Mouse (Mus musculus): ENCODE data around the gene Olfr154.
"Not testable (repeated sequence)": the region's sequence is repeated elsewhere in the genome, so short reads cannot be mapped to it uniquely, and the experiment has no call there.

Olfr154 gene

GRCm38 (mm10) chr2:85664355-85664754, at the start of gene Olfr154:
Gene Olfr154 (minus strand): TSS chr2:85664455.
- not testable (repeated sequence) for DNase-seq (ENCODE audit: low read depth)

GRCm38 (mm10) chr2:85711159-85711558, 46.9 kb upstream of the Olfr154 start:
- no peak for DNase-seq (ENCODE audit: low read depth)

GRCm38 (mm10) chr2:85710680-85711079, 46.4 kb upstream of the Olfr154 start:
- DNase-seq (ENCODE audit: low read depth): not testable (repeated sequence)

GRCm38 (mm10) chr2:85689131-85689530, 24.9 kb upstream of the Olfr154 start, which contains the start of gene Olfr1008:
Gene Olfr1008 (plus strand): TSS chr2:85689431.
- no peak for DNase-seq (ENCODE audit: low read depth)

GRCm38 (mm10) chr2:85678667-85679066, 14.4 kb upstream of the Olfr154 start, which contains the start of gene Olfr1006:
Gene Olfr1006 (minus strand): TSS chr2:85678767.
- no peak for DNase-seq (ENCODE audit: low read depth)

GRCm38 (mm10) chr2:85650604-85651003, 13.7 kb downstream of the Olfr154 start, which contains the start of gene Olfr1002:
Gene Olfr1002 (minus strand): TSS chr2:85650704.
- DNase-seq (ENCODE audit: low read depth): no peak
